In the genomic region with DNA sequence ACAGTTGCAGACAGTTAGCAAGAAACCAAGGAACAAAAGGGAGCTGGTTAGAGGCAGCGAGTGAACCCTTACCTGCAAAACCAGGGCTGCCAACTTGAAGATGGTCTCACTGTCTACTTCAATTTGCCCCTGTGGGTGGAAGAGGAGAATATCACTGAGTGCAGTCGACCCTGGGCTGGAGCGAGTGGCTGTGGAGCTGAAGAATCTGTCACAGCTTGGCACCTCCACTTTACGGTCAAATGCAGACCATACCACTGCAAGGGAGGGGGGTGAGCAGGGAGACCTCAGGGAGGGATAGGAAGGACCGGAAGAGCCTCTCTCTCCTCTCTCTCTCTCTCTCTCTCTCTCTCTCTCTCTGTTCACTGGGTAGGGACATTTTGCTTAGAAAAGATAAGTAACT, we compare ENCODE assay signal across 8 mouse cellular contexts.
DNase-seq lines count a peak whose midpoint lies in the region; ATAC-seq and TF ChIP-seq lines count a peak whose summit lies in the region.

No protein-coding gene starts in this region.

- TF ChIP-seq EP300 in liver, embryonic 14.5 days (IDR thresholded peaks at IDR 0.05; ENCODE audit: low read depth): no peak

- no peak overlapping the region for H3K9ac ChIP-seq in kidney, postnatal 0 days (ENCODE audit: low read depth, low read length)
- H3K9ac ChIP-seq in forebrain, embryonic 14.5 days (ENCODE audit: low read length): 0 out of 2 replicates have a peak overlapping the region, but pooled peaks have one; percentile 13
- no peak overlapping the region for H3K9ac ChIP-seq in liver, embryonic 14.5 days (replicated peaks)

- H3K27me3 ChIP-seq in kidney, postnatal 0 days (ENCODE audit: insufficient read depth, low read length): no peaks in the 10 kb centered on the region
- H3K27me3 ChIP-seq in forebrain, embryonic 14.5 days (replicated peaks; ENCODE audit: control insufficient read depth, insufficient read depth, low read length): no peaks in the 10 kb centered on the region
- H3K27me3 ChIP-seq in liver, embryonic 14.5 days (ENCODE audit: control insufficient read depth, insufficient read depth, low read length): no peaks in the 10 kb centered on the region
- no peaks in the 10 kb centered on the region for H3K27me3 ChIP-seq in small intestine, adult 2 months (ENCODE audit: control insufficient read depth, insufficient read depth, low read length)

- H3K27ac ChIP-seq in kidney, postnatal 0 days: no peak overlapping the region
- H3K27ac ChIP-seq in forebrain, embryonic 14.5 days (ENCODE audit: low read depth, low read length): no peak overlapping the region
- no peak overlapping the region for H3K27ac ChIP-seq in liver, embryonic 14.5 days
- H3K27ac ChIP-seq in small intestine, adult 2 months (ENCODE audit: insufficient read depth, low read depth, low read length): peak overlapping the region; percentile 73

- WGBS in kidney, postnatal 0 days: 24% methylated on average over 5 of the region's 5 CpGs
- WGBS in forebrain, embryonic 14.5 days: 9% methylated on average over 5 of the region's 5 CpGs
- 20% methylated on average over 5 of the region's 5 CpGs for WGBS in liver, embryonic 14.5 days (ENCODE audit: insufficient replicate concordance)
- 24% methylated on average over 5 of the region's 5 CpGs for WGBS in small intestine, adult 2 months

- no peak overlapping the region for H3K4me3 ChIP-seq in kidney, postnatal 0 days (replicated peaks; ENCODE audit: low read depth, low read length)
- H3K4me3 ChIP-seq in forebrain, embryonic 14.5 days (ENCODE audit: low read depth, low read length): peak overlapping the region; percentile 13; the same call in 1 of the 2 replicates
- H3K4me3 ChIP-seq in liver, embryonic 14.5 days (ENCODE audit: insufficient read depth in 1 of 2, low read depth in 2 of 2, low read length in 2 of 2): peak overlapping the region; percentile 39 to 60
- peak overlapping the region; percentile 73 for H3K4me3 ChIP-seq in small intestine, adult 2 months (ENCODE audit: low read depth, low read length)

- no peak for TF ChIP-seq POLR2A in small intestine, adult 2 months (IDR thresholded peaks at IDR 0.05; ENCODE audit: low read depth, low read length)

- peak; percentile 71; the same call in 1 of the 2 replicates for ATAC-seq in kidney, postnatal 0 days (replicated peaks; ENCODE audit: low FRiP score, low read depth)
- peak; percentile 63 for ATAC-seq in forebrain, embryonic 14.5 days
- no peak for ATAC-seq in liver, embryonic 14.5 days (ENCODE audit: insufficient read depth)

- peak; percentile 51 for DNase-seq in kidney, postnatal 0 days (ENCODE audit: low spot score)
- no peak for DNase-seq in kidney, adult 9 months
- no peak for DNase-seq in forebrain, embryonic 14.5 days (ENCODE audit: low spot score)
- DNase-seq in liver, embryonic 14.5 days (ENCODE audit: low read depth in 3 of 3, low spot score in 3 of 3): no peak
- DNase-seq in layer of hippocampus, adult 8-10 months (ENCODE audit: low spot score in 2 of 2): no peak
- DNase-seq in spleen, postnatal 10 days (ENCODE audit: low spot score in 2 of 2): no peak
- no peak for DNase-seq in gastrocnemius, postnatal 10 days

- peaks cover 12% of the 10 kb centered on the region for H3K4me1 ChIP-seq in kidney, postnatal 0 days (replicated peaks; ENCODE audit: insufficient read depth, low read length)
- peaks cover 35% of the 10 kb centered on the region for H3K4me1 ChIP-seq in forebrain, embryonic 14.5 days (ENCODE audit: control insufficient read depth, insufficient read depth, low read length)
- H3K4me1 ChIP-seq in liver, embryonic 14.5 days (replicated peaks; ENCODE audit: control insufficient read depth in 2 of 2, insufficient read depth in 2 of 2, low read length in 1 of 2): peaks cover 0 to 15% of the 10 kb centered on the region in 2 experiments; a peak in 3 of 4 replicates
- peaks cover 15% of the 10 kb centered on the region; the same call in 1 of the 2 replicates for H3K4me1 ChIP-seq in small intestine, adult 2 months (ENCODE audit: control insufficient read depth, insufficient read depth, insufficient read length, low read length)

- no peak for TF ChIP-seq CTCF in kidney, postnatal 0 days (IDR thresholded peaks at IDR 0.05; ENCODE audit: low read depth)
- TF ChIP-seq CTCF in liver, embryonic 14.5 days (IDR thresholded peaks at IDR 0.05; ENCODE audit: low read depth): no peak
- no peak for TF ChIP-seq CTCF in small intestine, adult 2 months (IDR thresholded peaks at IDR 0.05; ENCODE audit: extremely low read depth, insufficient read length, insufficient replicate concordance, low read depth, low read length)

- no peaks in the 10 kb centered on the region for H3K9me3 ChIP-seq in kidney, postnatal 0 days (replicated peaks; ENCODE audit: low read length)
- H3K9me3 ChIP-seq in forebrain, embryonic 14.5 days (replicated peaks; ENCODE audit: control insufficient read depth, low read length): no peaks in the 10 kb centered on the region
- no peaks in the 10 kb centered on the region for H3K9me3 ChIP-seq in liver, embryonic 14.5 days (ENCODE audit: control insufficient read depth, low read length)

- H3K4me2 ChIP-seq in kidney, postnatal 0 days (ENCODE audit: low read length): peak overlapping the region; percentile 34
- peak overlapping the region; percentile 31 for H3K4me2 ChIP-seq in forebrain, embryonic 14.5 days (ENCODE audit: low read length)
- no peak overlapping the region; the same call in 1 of the 2 replicates for H3K4me2 ChIP-seq in liver, embryonic 14.5 days (ENCODE audit: low read depth)

- no peaks in the 10 kb centered on the region for H3K36me3 ChIP-seq in kidney, postnatal 0 days (ENCODE audit: insufficient read depth, low read length)
- no peaks in the 10 kb centered on the region for H3K36me3 ChIP-seq in forebrain, embryonic 14.5 days (ENCODE audit: control insufficient read depth, insufficient read depth, low read length)
- H3K36me3 ChIP-seq in liver, embryonic 14.5 days (replicated peaks; ENCODE audit: control insufficient read depth, insufficient read depth, low read depth): no peaks in the 10 kb centered on the region
- H3K36me3 ChIP-seq in small intestine, adult 2 months (ENCODE audit: control insufficient read depth, insufficient read depth, low read length): no peaks in the 10 kb centered on the region
